Mouse (Mus musculus) neural tube, embryonic 12.5 days (tissue): Measurements from ENCODE around the gene 2810408A11Rik. TPM values are rescaled to one million over a fixed set of nuclear protein-coding genes. Genes with fewer than 3 reads are reported as not detected.

Experiments
- ATAC-seq: fragments of 200-750 bp; cut with Nextera tagmentation; 2 replicates; pipeline ENCODE4 v1.8.0; 2017; ENCODE audit warnings: low read depth, mild to moderate bottlenecking, moderate TSS enrichment, moderate library complexity; ENCODE audit not compliant: low FRiP score
- H3K27ac ChIP-seq: fragments of 300-500 bp; sonication (generic); 2 replicates; pipeline ENCODE4 v1.5.1; 2016
- H3K27me3 ChIP-seq: fragments of 300-500 bp; sonication (generic); replicated peaks from 2 replicates; pipeline ENCODE4 v1.6.1; 2016; ENCODE audit warnings: mild to moderate bottlenecking
- H3K36me3 ChIP-seq: fragments of 300-500 bp; sonication (generic); 2 replicates; pipeline ENCODE4 v1.6.1; 2016; ENCODE audit warnings: mild to moderate bottlenecking
- H3K4me1 ChIP-seq: fragments of 300-500 bp; sonication (generic); 2 replicates; pipeline ENCODE4 v1.6.1; 2016
- H3K4me2 ChIP-seq: fragments of 300-500 bp; sonication (generic); replicated peaks from 2 replicates; pipeline ENCODE4 v1.6.1; 2016; ENCODE audit warnings: mild to moderate bottlenecking
- H3K4me3 ChIP-seq: fragments of 300-500 bp; sonication (generic); 2 replicates; pipeline ENCODE4 v1.5.1; 2016
- H3K9ac ChIP-seq: fragments of 300-500 bp; sonication (generic); 2 replicates; pipeline ENCODE4 v1.6.1; 2016; ENCODE audit warnings: mild to moderate bottlenecking
- H3K9me3 ChIP-seq: fragments of 300-500 bp; sonication (generic); 2 replicates; pipeline ENCODE4 v1.6.1; 2016; ENCODE audit warnings: mild to moderate bottlenecking
- WGBS: fragments of 180-500 bp; shearing (Covaris S2); methylation state at CpG from one replicate; pipeline ENCODE4 v1.1.7; 2016; 5-methylcytosine and 5-hydroxymethylcytosine counted together
- polyA plus RNA-seq: library from polyadenylated mRNA; unstranded; fragments of >200 nt; fragmentation: Nextera tagmentation; extraction: Ambion mirVana; gene quantifications from 2 replicates; pipeline ENCODE4 v1.2.1, GENCODE M21; 2016

2810408A11Rik gene
- polyA plus RNA-seq = 17.7 and 18.1 TPM in 2 replicates

- peak; percentile 94 for ATAC-seq
- WGBS = under 1% methylated on average over 38 of the region's 38 CpGs
- no peaks in the 10 kb centered on the region for H3K9me3 ChIP-seq
Observed at GRCm38 (mm10) chr11:69900471-69901405, at the start of gene 2810408A11Rik, which contains the start of gene Neurl4. Gene 2810408A11Rik, minus strand, starts transcription at chr11:69900987. Gene Neurl4, plus strand, starts transcription at chr11:69901072.

GRCm38 (mm10) chr11:69948763-69949150 is 48.0 kb upstream of the 2810408A11Rik start:
- under 1% methylated on average over 14 of the region's 14 CpGs for WGBS
- peak overlapping the region; percentile 62 for H3K4me2 ChIP-seq
- peak overlapping the region; percentile 30 for H3K9ac ChIP-seq

More at GRCm38 (mm10) chr11:69900471-69901405, at the start of gene 2810408A11Rik, which contains the start of gene Neurl4:
- no peaks in the 10 kb centered on the region for H3K27me3 ChIP-seq
- peak within 1 kb of the TSS; percentile 86 for H3K4me2 ChIP-seq
- H3K4me1 ChIP-seq = peaks cover 21% of the 10 kb centered on the region
- peaks cover 23% of the 10 kb centered on the region for H3K36me3 ChIP-seq
- peak within 1 kb of the TSS; percentile 93 for H3K9ac ChIP-seq
- H3K4me3 ChIP-seq = peak within 1 kb of the TSS; percentile 77
- H3K27ac ChIP-seq = peak within 1 kb of the TSS; percentile 83

GRCm38 (mm10) chr11:69948066-69948762 is 47.4 kb upstream of the 2810408A11Rik start, which contains the start of gene Slc2a4:
Gene Slc2a4, minus strand, starts transcription at chr11:69948188.
- H3K4me1 ChIP-seq = peaks cover 9% of the 10 kb centered on the region
- H3K9ac ChIP-seq = peak within 1 kb of the TSS; percentile 55
- peak within 1 kb of the TSS; percentile 62 for H3K4me2 ChIP-seq
- peaks cover 13% of the 10 kb centered on the region; the same call in 1 of the 2 replicates for H3K36me3 ChIP-seq
- peak within 1 kb of the TSS; percentile 41 for H3K4me3 ChIP-seq
- under 1% methylated on average over 33 of the region's 34 CpGs for WGBS
- 0 out of 2 replicates have a peak, but pooled peaks cover 5% of the 10 kb centered on the region for H3K27me3 ChIP-seq
- H3K27ac ChIP-seq = peak within 1 kb of the TSS; percentile 42; the same call in 1 of the 2 replicates
- ATAC-seq = peak; percentile 92
- no peaks in the 10 kb centered on the region for H3K9me3 ChIP-seq

More at GRCm38 (mm10) chr11:69948763-69949150, 48.0 kb upstream of the 2810408A11Rik start:
- Histone ChIP-seq H3K27ac (no peak overlapping the region), H3K9me3 (no peaks in the 10 kb centered on the region), H3K27me3 (0 out of 2 replicates have a peak, but pooled peaks cover 5% of the 10 kb centered on the region), H3K4me3 (peak overlapping the region; percentile 41), H3K36me3 (peaks cover 13% of the 10 kb centered on the region; the same call in 1 of the 2 replicates), H3K4me1 (peaks cover 9% of the 10 kb centered on the region)
- peak; percentile 48 for ATAC-seq

- Histone ChIP-seq H3K27me3 (0 out of 2 replicates have a peak, but pooled peaks cover 5% of the 10 kb centered on the region), H3K36me3 (peaks cover 13% of the 10 kb centered on the region; the same call in 1 of the 2 replicates), H3K4me3 (peak overlapping the region; percentile 41), H3K27ac (peak overlapping the region; percentile 42; the same call in 1 of the 2 replicates), H3K9ac (peak overlapping the region; percentile 55), H3K4me2 (peak overlapping the region; percentile 62), H3K9me3 (no peaks in the 10 kb centered on the region), H3K4me1 (peaks cover 9% of the 10 kb centered on the region)
- ATAC-seq = peak; percentile 45
- 3% methylated on average over 29 of the region's 29 CpGs for WGBS
Observed at GRCm38 (mm10) chr11:69947337-69948065, 46.7 kb upstream of the 2810408A11Rik start.

GRCm38 (mm10) chr11:69945997-69946891 is 45.5 kb upstream of the 2810408A11Rik start:
- peaks cover 9% of the 10 kb centered on the region for H3K4me1 ChIP-seq
- 92% methylated on average over 18 of the region's 18 CpGs for WGBS
- no peak overlapping the region for H3K4me3 ChIP-seq
- H3K9ac ChIP-seq = no peak overlapping the region
- H3K27me3 ChIP-seq = 0 out of 2 replicates have a peak, but pooled peaks cover 3% of the 10 kb centered on the region
- H3K36me3 ChIP-seq = peaks cover 13% of the 10 kb centered on the region; the same call in 1 of the 2 replicates
- H3K27ac ChIP-seq = no peak overlapping the region
- no peak for ATAC-seq
- no peaks in the 10 kb centered on the region for H3K9me3 ChIP-seq
- peak overlapping the region; percentile 62; the same call in 1 of the 2 replicates for H3K4me2 ChIP-seq

GRCm38 (mm10) chr11:69945216-69945615 is 44.4 kb upstream of the 2810408A11Rik start:
- H3K4me3 ChIP-seq = no peak overlapping the region
- H3K27me3 ChIP-seq = no peaks in the 10 kb centered on the region
- WGBS = 87% methylated on average over 13 of the region's 13 CpGs
- H3K27ac ChIP-seq = no peak overlapping the region
- H3K4me2 ChIP-seq = no peak overlapping the region
- peaks cover 13% of the 10 kb centered on the region; the same call in 1 of the 2 replicates for H3K36me3 ChIP-seq
- no peak for ATAC-seq
- no peaks in the 10 kb centered on the region for H3K9me3 ChIP-seq
- peaks cover 9% of the 10 kb centered on the region for H3K4me1 ChIP-seq
- no peak overlapping the region for H3K9ac ChIP-seq

- Histone ChIP-seq H3K27ac (no peak overlapping the region), H3K27me3 (peaks cover 33% of the 10 kb centered on the region), H3K9ac (no peak overlapping the region), H3K4me2 (no peak overlapping the region), H3K9me3 (no peaks in the 10 kb centered on the region), H3K36me3 (peaks cover 13% of the 10 kb centered on the region; the same call in 1 of the 2 replicates), H3K4me1 (peaks cover 11% of the 10 kb centered on the region), H3K4me3 (no peak overlapping the region)
- WGBS = 70% methylated on average over 4 of the region's 4 CpGs
- ATAC-seq = no peak
Observed at GRCm38 (mm10) chr11:69940962-69941361, 40.2 kb upstream of the 2810408A11Rik start.

GRCm38 (mm10) chr11:69939731-69940130 is 38.9 kb upstream of the 2810408A11Rik start:
- Histone ChIP-seq H3K9ac (no peak overlapping the region), H3K27me3 (peaks cover 41% of the 10 kb centered on the region), H3K4me1 (peaks cover 19% of the 10 kb centered on the region), H3K9me3 (no peaks in the 10 kb centered on the region), H3K4me3 (no peak overlapping the region), H3K27ac (no peak overlapping the region), H3K4me2 (no peak overlapping the region), H3K36me3 (peaks cover 7% of the 10 kb centered on the region; the same call in 1 of the 2 replicates)
- ATAC-seq = no peak
- 93% methylated on average over 17 of the region's 17 CpGs for WGBS

- Histone ChIP-seq H3K4me1 (peaks cover 21% of the 10 kb centered on the region), H3K9me3 (no peaks in the 10 kb centered on the region), H3K4me2 (no peak overlapping the region), H3K27me3 (peaks cover 41% of the 10 kb centered on the region), H3K27ac (no peak overlapping the region), H3K4me3 (no peak overlapping the region), H3K36me3 (peaks cover 2% of the 10 kb centered on the region; the same call in 1 of the 2 replicates), H3K9ac (no peak overlapping the region)
- WGBS = 75% methylated on average over 5 of the region's 5 CpGs
- ATAC-seq = no peak
Observed at GRCm38 (mm10) chr11:69939181-69939580, 38.4 kb upstream of the 2810408A11Rik start.

- H3K36me3 ChIP-seq = no peaks in the 10 kb centered on the region
- 27% methylated on average over 9 of the region's 9 CpGs for whole genome bisulfite sequencing
- peaks cover 41% of the 10 kb centered on the region for H3K27me3 ChIP-seq
- H3K9ac ChIP-seq = no peak overlapping the region
- no peak for ATAC-seq
- peaks cover 23% of the 10 kb centered on the region for H3K4me1 ChIP-seq
- H3K9me3 ChIP-seq = no peaks in the 10 kb centered on the region
- no peak overlapping the region for H3K27ac ChIP-seq
- H3K4me2 ChIP-seq = no peak overlapping the region
- no peak overlapping the region for H3K4me3 ChIP-seq
Observed at GRCm38 (mm10) chr11:69938401-69938979, 37.7 kb upstream of the 2810408A11Rik start.
